Comparison of ENCODE assay signal across 26 mouse cellular contexts in the genomic region with DNA sequence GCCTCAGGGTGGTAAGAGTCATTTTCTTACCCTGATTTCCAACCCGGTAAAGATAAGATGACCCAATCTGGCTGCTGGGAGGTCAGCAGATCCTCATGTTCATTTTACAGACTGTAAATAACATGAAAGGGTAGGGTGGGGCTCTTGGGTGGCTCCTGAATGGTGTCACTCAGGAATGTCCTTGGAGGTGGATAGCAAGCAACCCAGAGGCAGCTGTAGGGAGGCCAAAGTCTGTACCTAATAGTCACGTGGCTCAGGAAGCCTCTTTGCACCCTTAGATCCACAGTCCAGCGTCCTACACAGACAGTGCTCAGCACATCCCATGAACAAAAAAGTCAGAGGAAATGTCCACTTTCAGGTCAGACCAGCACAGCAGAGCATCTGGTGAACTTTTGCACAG. TPM values are rescaled to one million over a fixed set of nuclear protein-coding genes. Genes with fewer than 3 reads are reported as not detected.
"Had no signal": no experiment of that assay in that cellular context is flagged by ENCODE, and none has a peak within 500 bp of the region (broad histone marks: within the 10 kb centered on the region; RNA-seq: fewer than 3 reads in every experiment).

No protein-coding gene starts in this region.

- H3K9me3 ChIP-seq: midbrain, embryonic 10.5 days; midbrain, embryonic 12.5 days; neural tube, embryonic 13.5 days; neural tube, embryonic 15.5 days had no signal

- DNase-seq: lung, embryonic 14.5 days; lung, postnatal 10 days; lung, postnatal 4 days; midbrain, embryonic 14.5 days; retina, postnatal 1 day; right cerebral cortex, adult 18-20 months; right cerebral cortex, postnatal 25 days; right cerebral cortex, postnatal 4 days; spleen, adult 18-20 months; thymus, adult 18-20 months; thymus, postnatal 14 days; thymus, postnatal 36 days had no signal

- ATAC-seq: midbrain, embryonic 16.5 days had no signal

- H3K4me1 ChIP-seq: midbrain, embryonic 10.5 days; midbrain, embryonic 12.5 days; neural tube, embryonic 13.5 days; neural tube, embryonic 15.5 days had no signal

- H3K27ac ChIP-seq: midbrain, embryonic 10.5 days; midbrain, embryonic 12.5 days; neural tube, embryonic 13.5 days; neural tube, embryonic 15.5 days had no signal

- H3K27me3 ChIP-seq: midbrain, embryonic 12.5 days; neural tube, embryonic 13.5 days; neural tube, embryonic 15.5 days had no signal

- H3K4me2 ChIP-seq: lung, embryonic 14.5 days; midbrain, embryonic 12.5 days; neural tube, embryonic 13.5 days; neural tube, embryonic 15.5 days had no signal

- H3K4me3 ChIP-seq: midbrain, embryonic 10.5 days; midbrain, embryonic 12.5 days; myocyte; neural tube, embryonic 13.5 days; neural tube, embryonic 15.5 days had no signal

- H3K9ac ChIP-seq: lung, embryonic 14.5 days; midbrain, embryonic 12.5 days; neural tube, embryonic 13.5 days; neural tube, embryonic 15.5 days had no signal

- H3K36me3 ChIP-seq: midbrain, embryonic 10.5 days; midbrain, embryonic 12.5 days; neural tube, embryonic 13.5 days; neural tube, embryonic 15.5 days had no signal

RNA-seq across cellular contexts. Expression of gene Olfr1411, which starts 1.8 kb away (rescaled TPM):
- total RNA-seq: megakaryocyte, adult 5-6 weeks; megakaryocyte-erythroid progenitor cell, adult 5-6 weeks had no signal
- polyA plus RNA-seq: lung, embryonic 14.5 days; lung, embryonic 16.5 days; midbrain, embryonic 10.5 days; midbrain, embryonic 12.5 days; midbrain, embryonic 14.5 days; midbrain, embryonic 16.5 days; myocyte; neural tube, embryonic 11.5 days; neural tube, embryonic 13.5 days; neural tube, embryonic 15.5 days; small intestine, adult 2 months; stomach, embryonic 14.5 days; stomach, embryonic 16.5 days; thymus, postnatal 0 days had no signal

RNA-seq across cellular contexts. Expression of gene Olfr1410, which starts 9.6 kb away (rescaled TPM):
- total RNA-seq: megakaryocyte, adult 5-6 weeks; megakaryocyte-erythroid progenitor cell, adult 5-6 weeks had no signal
- polyA plus RNA-seq: lung, embryonic 14.5 days; lung, embryonic 16.5 days; midbrain, embryonic 10.5 days; midbrain, embryonic 12.5 days; midbrain, embryonic 14.5 days; midbrain, embryonic 16.5 days; myocyte; neural tube, embryonic 11.5 days; neural tube, embryonic 13.5 days; neural tube, embryonic 15.5 days; small intestine, adult 2 months; stomach, embryonic 14.5 days; stomach, embryonic 16.5 days; thymus, postnatal 0 days had no signal

RNA-seq across cellular contexts. Expression of gene Olfr1412, which starts 10.4 kb away (rescaled TPM):
- total RNA-seq: megakaryocyte, adult 5-6 weeks; megakaryocyte-erythroid progenitor cell, adult 5-6 weeks had no signal
- polyA plus RNA-seq: lung, embryonic 14.5 days; lung, embryonic 16.5 days; midbrain, embryonic 10.5 days; midbrain, embryonic 12.5 days; midbrain, embryonic 14.5 days; midbrain, embryonic 16.5 days; myocyte; neural tube, embryonic 11.5 days; neural tube, embryonic 13.5 days; neural tube, embryonic 15.5 days; small intestine, adult 2 months; stomach, embryonic 14.5 days; stomach, embryonic 16.5 days; thymus, postnatal 0 days had no signal

RNA-seq across cellular contexts. Expression of gene Olfr12, which starts 21.6 kb away (rescaled TPM):
- total RNA-seq: megakaryocyte, adult 5-6 weeks; megakaryocyte-erythroid progenitor cell, adult 5-6 weeks had no signal
- polyA plus RNA-seq: lung, embryonic 14.5 days; lung, embryonic 16.5 days; midbrain, embryonic 10.5 days; midbrain, embryonic 14.5 days; midbrain, embryonic 16.5 days; myocyte; neural tube, embryonic 11.5 days; neural tube, embryonic 13.5 days; neural tube, embryonic 15.5 days; small intestine, adult 2 months; stomach, embryonic 14.5 days; stomach, embryonic 16.5 days; thymus, postnatal 0 days had no signal

RNA-seq across cellular contexts. Expression of gene Olfr1413, which starts 24.9 kb away (rescaled TPM):
- total RNA-seq: megakaryocyte, adult 5-6 weeks; megakaryocyte-erythroid progenitor cell, adult 5-6 weeks had no signal
- polyA plus RNA-seq: lung, embryonic 14.5 days; lung, embryonic 16.5 days; midbrain, embryonic 10.5 days; midbrain, embryonic 12.5 days; midbrain, embryonic 14.5 days; midbrain, embryonic 16.5 days; myocyte; neural tube, embryonic 11.5 days; neural tube, embryonic 13.5 days; neural tube, embryonic 15.5 days; small intestine, adult 2 months; stomach, embryonic 14.5 days; stomach, embryonic 16.5 days; thymus, postnatal 0 days had no signal
